18 mouse cellular contexts compared by ENCODE assay signal in genomic region chr14:33579771-33580484, GRCm38 (mm10). TPM values are rescaled to one million over a fixed set of nuclear protein-coding genes. Genes with fewer than 3 reads are reported as not detected.
DNase-seq lines count a peak whose midpoint lies in the region; ATAC-seq and TF ChIP-seq lines count a peak whose summit lies in the region.
"Had no signal": no experiment of that assay in that cellular context is flagged by ENCODE, and none has a peak within 500 bp of the region (broad histone marks: within the 10 kb centered on the region; RNA-seq: fewer than 3 reads in every experiment).

No protein-coding gene starts in this region.

- no peak overlapping the region for H3K4me2 ChIP-seq in neural tube, embryonic 13.5 days
- H3K4me2 ChIP-seq: embryonic facial prominence, embryonic 12.5 days; forebrain, embryonic 12.5 days; midbrain, embryonic 12.5 days had no signal

- WGBS in neural tube, embryonic 13.5 days, result 29% methylated on average over 7 of the region's 7 CpGs

- CTCF ChIA-PET in Patski (lab: Charles Lee), result no interaction called here

- POLR2A ChIA-PET in Patski (lab: Charles Lee), result no interaction called here

- H3K9ac ChIP-seq in neural tube, embryonic 13.5 days, result no peak overlapping the region
- H3K9ac ChIP-seq: embryonic facial prominence, embryonic 12.5 days; forebrain, embryonic 12.5 days; midbrain, embryonic 12.5 days had no signal

- H3K27me3 ChIP-seq in Patski, result peaks cover 19% of the 10 kb centered on the region
- H3K27me3 ChIP-seq in neural tube, embryonic 13.5 days, result no peaks in the 10 kb centered on the region
- H3K27me3 ChIP-seq: embryonic facial prominence, embryonic 12.5 days; forebrain, embryonic 12.5 days; midbrain, embryonic 12.5 days had no signal

- H3K36me3 ChIP-seq in neural tube, embryonic 13.5 days, result no peaks in the 10 kb centered on the region
- H3K36me3 ChIP-seq: embryonic facial prominence, embryonic 12.5 days; forebrain, embryonic 12.5 days; midbrain, embryonic 12.5 days had no signal

- in situ Hi-C loops in Patski (cut with MboI; ENCODE audit: low pct_unique_long_range_greater_than_20kb), result no loop called here

- DNase-seq in cerebellum, postnatal 10 days, result peak; percentile 31 to 46
- DNase-seq in cerebellum, adult 11-12 months, result no peak
- DNase-seq in layer of hippocampus, adult 11-12 months (ENCODE audit: low spot score), result peak; percentile 30
- DNase-seq in layer of hippocampus, postnatal 36 days, result no peak
- DNase-seq in Patski (ENCODE audit: low read depth, low spot score), result no peak
- DNase-seq in spleen, adult 18-20 months, result no peak
- DNase-seq in gastrocnemius, adult 2 months, result no peak
- DNase-seq: adrenal gland, postnatal 10 days; cerebellum, adult 18-20 months; gastrocnemius, postnatal 25 days; liver had no signal

- no peaks in the 10 kb centered on the region for H3K9me3 ChIP-seq in neural tube, embryonic 13.5 days
- H3K9me3 ChIP-seq: embryonic facial prominence, embryonic 12.5 days; forebrain, embryonic 12.5 days; midbrain, embryonic 12.5 days had no signal

- H3K27ac ChIP-seq in neural tube, embryonic 13.5 days (replicated peaks), result peak overlapping the region; percentile 49; the same call in 1 of the 2 replicates
- no peak overlapping the region for H3K27ac ChIP-seq in gastrocnemius, adult 2 months
- H3K27ac ChIP-seq: embryonic facial prominence, embryonic 12.5 days; forebrain, embryonic 12.5 days; midbrain, embryonic 12.5 days had no signal

- no peak overlapping the region for H3K4me3 ChIP-seq in neural tube, embryonic 13.5 days
- no peak overlapping the region for H3K4me3 ChIP-seq in gastrocnemius, adult 2 months
- H3K4me3 ChIP-seq: embryonic facial prominence, embryonic 12.5 days; forebrain, embryonic 12.5 days; midbrain, embryonic 12.5 days had no signal

- intact Hi-C loops in gastrocnemius, adult 2 months (cut with DNase I), result no loop called here

- TF ChIP-seq CTCF in Patski (IDR thresholded peaks at IDR 0.05), result peak; percentile 29
- TF ChIP-seq CTCF in gastrocnemius, adult 2 months (IDR thresholded peaks at IDR 0.05), result no peak

- ATAC-seq in Patski, result no peak
- ATAC-seq in neural tube, embryonic 13.5 days (ENCODE audit: low read depth), result peak; percentile 61; the same call in 1 of the 2 replicates
- ATAC-seq: lung, postnatal 0 days had no signal

- peaks cover 13% of the 10 kb centered on the region; the same call in 1 of the 2 replicates for H3K4me1 ChIP-seq in neural tube, embryonic 13.5 days (replicated peaks)
- H3K4me1 ChIP-seq: embryonic facial prominence, embryonic 12.5 days; forebrain, embryonic 12.5 days; midbrain, embryonic 12.5 days had no signal

RNA-seq across cellular contexts. Expression of gene Ptpn20, which starts 9.1 kb away (rescaled TPM):
- total RNA-seq in layer of hippocampus, postnatal 36 days (2021), result under 1 TPM; 0.76 to 0.82 TPM
- not detected for polyA plus RNA-seq in Patski (2021)
- 0.12 and 0.20 TPM in 2 replicates for polyA plus RNA-seq in neural tube, embryonic 13.5 days (2015; fragmentation: Nextera tagmentation; extraction: Ambion mirVana)
- total RNA-seq in gastrocnemius, adult 2 months (2021), result not detected
- total RNA-seq: adrenal gland, postnatal 10 days; gastrocnemius, postnatal 25 days; neutrophil, adult 5-6 weeks had no signal
- polyA plus RNA-seq: forebrain, embryonic 12.5 days; large intestine, adult 2 months; lung, postnatal 0 days had no signal

Comparison
In these comparisons a context has a peak if more than half of its experiments do, and no peak if none do; other contexts are left out.
1. DNase-seq: peak in cerebellum, postnatal 10 days (2 of 2) and layer of hippocampus, adult 11-12 months (single experiment); none in cerebellum, adult 11-12 months (single experiment), layer of hippocampus, postnatal 36 days (0 of 2), Patski (single experiment), spleen, adult 18-20 months (0 of 2) and gastrocnemius, adult 2 months (single experiment).